Mouse (Mus musculus) thymus, adult 2 months (tissue): ENCODE measurements around the gene Krt17.

Experiments
- CTCF ChIP-seq: fragments of 200-500 bp; IDR thresholded peaks from 2 replicates; pipeline ENCODE4 v1.5.1; 2012; ENCODE audit warnings: mild to moderate bottlenecking, control low read depth, low read length, moderate library complexity, borderline replicate concordance; ENCODE audit not compliant: control insufficient read depth, poor library complexity, insufficient read depth; ENCODE audit errors: extremely low read depth
- POLR2A ChIP-seq: fragments of 200-500 bp; IDR thresholded peaks from 2 replicates; pipeline ENCODE4 v1.6.1; 2012; ENCODE audit warnings: mild to moderate bottlenecking, low read length, control low read depth, moderate library complexity; ENCODE audit not compliant: control insufficient read depth, poor library complexity, insufficient read depth; ENCODE audit errors: extremely low read depth

DNA sequence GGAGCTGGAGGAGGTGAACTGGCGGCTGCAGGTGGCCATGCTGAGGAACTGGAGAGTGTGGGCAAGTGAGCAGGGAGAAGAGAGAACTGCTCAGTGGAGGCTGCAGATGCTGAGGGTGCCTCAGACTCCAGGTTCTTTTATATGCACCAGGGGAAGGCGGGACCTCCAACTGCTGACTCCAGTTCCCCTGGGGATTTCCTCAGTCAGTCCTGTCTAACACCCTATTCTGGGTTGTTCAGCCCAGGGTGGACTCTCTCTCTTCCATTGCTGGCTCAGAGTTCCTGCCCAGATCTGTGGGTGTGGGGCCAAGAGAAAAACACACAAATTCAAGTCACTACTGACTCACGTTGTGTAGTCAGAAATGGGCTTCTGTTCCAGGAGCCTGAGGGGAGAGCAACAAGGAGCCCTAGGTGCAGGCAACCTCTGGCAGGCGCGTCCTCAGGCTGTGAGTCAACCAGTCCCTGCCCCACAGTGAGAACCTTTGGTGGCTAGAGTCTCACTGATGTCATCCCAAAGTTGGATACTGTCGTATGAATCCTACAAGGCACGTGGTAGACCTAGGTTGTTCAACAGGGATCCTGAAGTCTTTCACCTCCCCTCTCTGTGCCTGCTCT is 11.9 kb downstream of the Krt17 start, which contains the start of gene Krt16:
- no peak for TF ChIP-seq CTCF
- no peak for TF ChIP-seq POLR2A
